Mouse (Mus musculus) midbrain, embryonic 14.5 days (tissue): Measurements from ENCODE around the gene Ap1g2. TPM values are rescaled to one million over a fixed set of nuclear protein-coding genes. Genes with fewer than 3 reads are reported as not detected.

Source experiments
- ATAC-seq: fragments of 200-750 bp; cut with Nextera tagmentation; 2 replicates; pipeline ENCODE4 v1.8.0; 2017; ENCODE audit warnings: moderate number of reproducible peaks, moderate library complexity; ENCODE audit not compliant: low FRiP score, low TSS enrichment
- DNase-seq: peaks from one replicate; pipeline ENCODE4 v3.0.0-alpha.2; 2015
- H3K27ac ChIP-seq: fragments of 300-500 bp; sonication (generic); replicated peaks from 2 replicates; pipeline ENCODE4 v1.5.1; 2014; ENCODE audit warnings: mild to moderate bottlenecking, low read depth, low read length, moderate library complexity
- H3K27me3 ChIP-seq: fragments of 300-500 bp; sonication (generic); 2 replicates; pipeline ENCODE4 v1.6.1; 2014; ENCODE audit warnings: low read length, control low read depth, mixed read lengths; ENCODE audit not compliant: control insufficient read depth, insufficient read depth
- H3K36me3 ChIP-seq: fragments of 300-500 bp; sonication (generic); 2 replicates; pipeline ENCODE4 v1.6.1; 2014; ENCODE audit warnings: low read length, control low read depth; ENCODE audit not compliant: control insufficient read depth, insufficient read depth
- H3K4me1 ChIP-seq: fragments of 300-500 bp; sonication (generic); 2 replicates; pipeline ENCODE4 v1.6.1; 2014; ENCODE audit warnings: mild to moderate bottlenecking, antibody characterized with exemption, low read length, control low read depth; ENCODE audit not compliant: control insufficient read depth, insufficient read depth
- H3K4me2 ChIP-seq: fragments of 300-500 bp; sonication (generic); 2 replicates; pipeline ENCODE4 v1.6.1; 2014; ENCODE audit warnings: mild to moderate bottlenecking, low read length, moderate library complexity
- H3K4me3 ChIP-seq: fragments of 300-500 bp; sonication (generic); replicated peaks from 2 replicates; pipeline ENCODE4 v1.5.1; 2014; ENCODE audit warnings: low read depth, low read length
- H3K9ac ChIP-seq: fragments of 300-500 bp; sonication (generic); replicated peaks from 2 replicates; pipeline ENCODE4 v1.6.1; 2014; ENCODE audit warnings: mild to moderate bottlenecking, low read length, moderate library complexity
- H3K9me3 ChIP-seq: fragments of 300-500 bp; sonication (generic); 2 replicates; pipeline ENCODE4 v1.6.1; 2016; ENCODE audit warnings: low read length, control low read depth, mixed read lengths; ENCODE audit not compliant: control insufficient read depth
- WGBS: fragments of 180-500 bp; shearing (Covaris S2); extraction: QIAGEN DNeasy Blood & Tissue Kit; methylation state at CpG from one replicate; pipeline ENCODE4 v1.1.7; 2014; 5-methylcytosine and 5-hydroxymethylcytosine counted together
- polyA plus RNA-seq: library from polyadenylated mRNA; unstranded; fragments of >200 nt; fragmentation: Nextera tagmentation; extraction: Ambion mirVana; gene quantifications from 2 replicates; pipeline ENCODE4 v1.2.1, GENCODE M21; 2014

Ap1g2 gene
- 6.8 and 7.6 TPM in 2 replicates for polyA plus RNA-seq

GRCm38 (mm10) chr14:55105836-55106809 lies at the start of gene Ap1g2:
Gene Ap1g2, minus strand, starts transcription at chr14:55106593.
- DNase-seq (peak; percentile 92), ATAC-seq (peak; percentile 66)
- Histone ChIP-seq H3K4me2 (peak within 1 kb of the TSS; percentile 89), H3K4me3 (peak within 1 kb of the TSS; percentile 41), H3K27me3 (no peaks in the 10 kb centered on the region), H3K36me3 (peaks cover 7% of the 10 kb centered on the region; the same call in 1 of the 2 replicates), H3K9me3 (no peaks in the 10 kb centered on the region), H3K9ac (peak within 1 kb of the TSS; percentile 65), H3K4me1 (peaks cover 36% of the 10 kb centered on the region), H3K27ac (peak within 1 kb of the TSS; percentile 55)
- WGBS: under 1% methylated on average over 39 of the region's 39 CpGs

DNA sequence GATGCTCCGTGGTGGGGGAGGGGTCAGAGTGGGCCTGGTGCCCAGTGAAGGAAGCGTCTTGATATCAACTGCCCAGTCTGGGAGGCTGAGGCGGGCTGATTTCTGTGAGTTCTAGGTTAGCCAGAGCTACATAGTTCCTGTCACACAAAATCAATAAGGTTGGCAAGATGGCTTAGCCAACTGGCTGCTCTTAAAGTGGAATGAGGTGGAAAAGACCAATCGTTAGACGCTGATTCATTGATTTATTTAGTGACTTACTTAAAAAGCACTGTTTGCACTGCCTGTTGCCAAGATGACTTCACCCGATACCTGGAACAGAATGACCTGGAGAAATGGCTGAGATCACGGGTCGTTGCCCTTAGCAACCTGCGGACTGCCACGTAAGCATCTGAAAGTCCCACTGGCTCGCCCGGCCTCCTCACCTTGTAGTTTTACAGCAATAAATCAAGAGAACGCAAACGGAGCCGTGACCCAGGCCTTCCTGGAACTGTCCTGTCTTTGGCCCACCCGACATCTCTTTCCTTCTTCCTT lies 46.6 kb upstream of the Ap1g2 start:
- WGBS: 92% methylated on average over 16 of the region's 16 CpGs
- Histone ChIP-seq H3K9ac (no peak overlapping the region), H3K4me2 (no peak overlapping the region), H3K4me1 (peaks cover 15% of the 10 kb centered on the region), H3K27ac (no peak overlapping the region), H3K36me3 (no peaks in the 10 kb centered on the region), H3K9me3 (no peaks in the 10 kb centered on the region), H3K4me3 (no peak overlapping the region), H3K27me3 (no peaks in the 10 kb centered on the region)
- DNase-seq: no peak
- ATAC-seq: no peak

DNA sequence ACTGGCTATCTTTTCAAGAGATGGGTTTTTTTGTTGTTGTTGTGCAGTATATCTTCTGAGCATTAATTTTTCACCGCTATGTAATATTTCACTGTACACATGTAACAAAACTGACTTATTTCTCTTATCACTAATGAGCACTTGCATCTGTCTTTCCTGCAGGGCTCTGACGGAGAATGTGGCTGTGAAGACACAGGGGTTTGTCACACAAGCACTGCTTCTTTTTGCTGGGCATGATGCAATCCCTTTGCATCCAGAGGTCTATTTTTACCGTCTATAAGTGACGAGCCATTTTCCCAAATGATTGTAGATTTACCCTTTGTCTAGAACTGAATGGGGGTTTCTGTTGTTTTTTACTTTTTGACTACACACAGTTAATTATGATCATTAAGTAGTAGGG lies 45.8 kb upstream of the Ap1g2 start:
- H3K27me3 ChIP-seq: no peaks in the 10 kb centered on the region
- peaks cover 15% of the 10 kb centered on the region for H3K4me1 ChIP-seq
- H3K4me2 ChIP-seq: no peak overlapping the region
- WGBS: 89% methylated on average over 4 of the region's 4 CpGs
- no peak for ATAC-seq
- H3K4me3 ChIP-seq: no peak overlapping the region
- H3K9ac ChIP-seq: no peak overlapping the region
- H3K36me3 ChIP-seq: no peaks in the 10 kb centered on the region
- H3K9me3 ChIP-seq: no peaks in the 10 kb centered on the region
- H3K27ac ChIP-seq: no peak overlapping the region
- no peak for DNase-seq

DNA sequence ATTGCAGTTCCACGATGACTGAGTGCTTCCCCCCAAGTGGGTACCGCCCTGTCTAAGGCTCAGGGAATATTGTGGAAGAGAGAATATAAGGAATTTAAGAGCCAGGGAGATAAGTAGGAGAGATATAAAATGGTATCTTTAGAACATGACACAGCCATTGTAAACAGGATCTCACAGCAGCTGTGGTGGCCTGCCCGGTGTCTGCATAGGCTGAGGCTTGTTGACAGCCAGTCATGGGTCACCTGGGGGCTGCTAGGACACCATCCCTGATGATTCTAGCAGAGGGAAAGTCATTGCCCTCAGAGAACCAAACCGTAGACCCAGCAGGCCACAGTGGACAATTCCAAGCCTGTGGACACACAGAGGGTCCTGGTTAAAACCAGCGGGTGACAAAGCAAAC lies 44.6 kb upstream of the Ap1g2 start:
- 89% methylated on average over 5 of the region's 5 CpGs for WGBS
- no peak for ATAC-seq

DNA sequence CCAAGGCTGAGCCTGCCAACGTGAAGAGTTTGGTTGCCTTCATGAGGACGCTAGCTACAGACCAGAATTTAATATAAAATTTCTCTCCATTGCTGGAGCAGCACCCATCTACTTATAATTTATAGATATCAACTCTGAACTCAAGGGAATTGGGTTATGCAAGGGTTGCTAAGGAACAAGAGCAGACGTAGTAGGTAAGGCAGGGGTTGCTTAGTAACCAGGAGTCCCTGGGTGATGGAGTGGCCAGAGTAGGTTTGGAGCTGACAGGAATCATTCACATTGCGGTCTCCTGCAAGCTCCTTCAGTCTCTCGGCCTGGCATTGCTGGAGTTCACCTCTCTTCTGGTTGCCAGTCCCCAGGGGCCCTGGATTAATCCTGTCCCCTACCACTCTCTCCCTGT lies 42.6 kb upstream of the Ap1g2 start:
- Histone ChIP-seq H3K4me3 (no peak overlapping the region), H3K36me3 (no peaks in the 10 kb centered on the region), H3K9ac (no peak overlapping the region), H3K9me3 (no peaks in the 10 kb centered on the region), H3K4me1 (peaks cover 15% of the 10 kb centered on the region), H3K4me2 (no peak overlapping the region), H3K27ac (peak overlapping the region; percentile 8; the same call in 1 of the 2 replicates), H3K27me3 (no peaks in the 10 kb centered on the region)
- 60% methylated on average over 5 of the region's 5 CpGs for WGBS
- ATAC-seq (peak; percentile 70; the same call in 1 of the 2 replicates), DNase-seq (peak; percentile 72)

More for the DNA sequence above, 44.6 kb upstream of the Ap1g2 start:
- no peak for DNase-seq
- Histone ChIP-seq H3K27me3 (no peaks in the 10 kb centered on the region), H3K36me3 (no peaks in the 10 kb centered on the region), H3K9me3 (no peaks in the 10 kb centered on the region), H3K27ac (no peak overlapping the region), H3K4me1 (peaks cover 15% of the 10 kb centered on the region), H3K4me3 (no peak overlapping the region), H3K4me2 (no peak overlapping the region), H3K9ac (no peak overlapping the region)

DNA sequence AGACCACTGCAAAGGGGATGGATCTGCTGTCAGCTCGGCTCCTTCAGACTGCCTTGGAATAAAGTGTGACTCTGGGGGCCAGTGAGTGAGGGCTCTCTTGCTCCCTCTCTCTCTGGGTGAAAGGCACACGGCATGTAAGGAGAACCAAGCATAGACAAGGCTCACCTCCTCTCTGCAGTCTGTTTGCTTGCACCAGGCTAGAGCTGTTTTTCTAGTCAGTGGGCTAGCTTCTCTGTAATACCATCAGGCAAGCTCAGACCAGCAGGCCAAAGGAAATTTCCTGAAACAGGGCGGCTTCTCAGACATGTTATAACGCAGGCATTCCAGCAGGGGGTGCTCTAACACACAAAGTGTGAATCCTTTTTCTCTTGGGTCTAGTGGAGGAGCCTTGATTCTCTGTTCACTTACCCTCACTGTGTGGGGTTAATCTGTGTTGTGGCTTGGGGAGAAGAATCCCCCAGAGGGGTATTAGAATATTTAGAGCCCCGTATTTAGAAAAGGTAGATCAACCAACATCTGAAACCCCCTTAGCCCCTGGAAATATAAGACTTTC lies 42.0 kb upstream of the Ap1g2 start:
- no peak overlapping the region for H3K9ac ChIP-seq
- peak; percentile 63; the same call in 1 of the 2 replicates for ATAC-seq
- H3K4me1 ChIP-seq: peaks cover 15% of the 10 kb centered on the region
- H3K27me3 ChIP-seq: no peaks in the 10 kb centered on the region
- H3K4me2 ChIP-seq: no peak overlapping the region
- DNase-seq: peak; percentile 90
- H3K4me3 ChIP-seq: no peak overlapping the region
- no peaks in the 10 kb centered on the region for H3K9me3 ChIP-seq
- 23% methylated on average over 5 of the region's 5 CpGs for WGBS
- no peaks in the 10 kb centered on the region for H3K36me3 ChIP-seq
- H3K27ac ChIP-seq: 0 out of 2 replicates have a peak overlapping the region, but pooled peaks have one; percentile 8

GRCm38 (mm10) chr14:55146829-55147401 lies 40.5 kb upstream of the Ap1g2 start:
- Histone ChIP-seq H3K9me3 (no peaks in the 10 kb centered on the region), H3K9ac (no peak overlapping the region), H3K27me3 (no peaks in the 10 kb centered on the region), H3K4me1 (peaks cover 15% of the 10 kb centered on the region), H3K4me2 (no peak overlapping the region), H3K27ac (no peak overlapping the region), H3K4me3 (no peak overlapping the region), H3K36me3 (no peaks in the 10 kb centered on the region)
- no peak for DNase-seq
- 92% methylated on average over 12 of the region's 12 CpGs for WGBS
- no peak for ATAC-seq

GRCm38 (mm10) chr14:55146324-55146723 lies 39.9 kb upstream of the Ap1g2 start:
- Histone ChIP-seq H3K9me3 (no peaks in the 10 kb centered on the region), H3K4me3 (no peak overlapping the region), H3K27me3 (no peaks in the 10 kb centered on the region), H3K4me1 (peaks cover 15% of the 10 kb centered on the region), H3K27ac (no peak overlapping the region), H3K36me3 (no peaks in the 10 kb centered on the region), H3K9ac (no peak overlapping the region), H3K4me2 (no peak overlapping the region)
- ATAC-seq: no peak
- 90% methylated on average over 1 of the region's 1 CpGs for WGBS
- DNase-seq: no peak
